Mouse (Mus musculus) activated CD4-positive, CD25-positive, alpha-beta regulatory T cell, adult 9 weeks (primary cell): ENCODE data around the gene Clasp1. TPM values are rescaled to one million over a fixed set of nuclear protein-coding genes. Genes with fewer than 3 reads are reported as not detected.

ENCODE experiments used
- polyA plus RNA-seq: library from polyadenylated mRNA; unstranded; fragments of 100-300 nt; shearing (Covaris generic); gene quantifications from one replicate; pipeline ENCODE4 v1.2.1, GENCODE M21; 2017

The Clasp1 gene
- 41.1 TPM for polyA plus RNA-seq

DNA sequence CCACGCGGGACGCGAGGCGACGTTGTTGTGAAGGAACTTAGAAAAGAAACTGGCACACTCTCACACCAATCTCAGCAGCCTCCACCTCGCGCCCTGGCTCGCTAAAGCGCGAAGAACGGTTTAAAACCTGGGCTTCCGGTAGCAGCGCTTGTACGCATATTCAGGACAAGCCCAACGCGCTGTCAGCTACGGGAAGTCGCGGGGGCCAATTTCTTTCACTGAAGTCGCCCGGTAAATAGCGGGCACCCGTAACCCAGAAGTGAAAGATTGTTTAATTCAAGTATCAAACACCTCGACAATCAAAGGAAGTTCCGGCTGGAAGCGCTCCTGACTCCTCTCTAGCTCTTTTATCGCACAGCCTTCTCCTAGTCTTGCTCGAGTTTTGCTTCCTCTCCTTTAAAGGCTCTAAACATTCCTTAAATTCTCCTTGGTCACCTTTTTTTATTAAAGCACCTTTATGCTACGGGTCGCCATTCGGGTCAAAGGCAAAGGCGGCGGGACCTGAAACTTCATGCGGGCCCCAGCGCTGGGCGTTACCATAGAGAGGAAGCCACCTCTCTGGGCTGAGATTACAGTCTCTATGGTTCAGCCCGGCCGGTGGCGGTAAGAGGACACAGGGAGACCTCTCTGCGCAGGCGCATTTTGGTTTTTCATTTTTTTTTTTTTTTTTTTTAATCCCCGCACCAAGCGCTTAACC is at the start of gene Clasp1:
TSS of gene Clasp1 (plus strand) at position 302 of the 697 bp plus-strand sequence.

DNA sequence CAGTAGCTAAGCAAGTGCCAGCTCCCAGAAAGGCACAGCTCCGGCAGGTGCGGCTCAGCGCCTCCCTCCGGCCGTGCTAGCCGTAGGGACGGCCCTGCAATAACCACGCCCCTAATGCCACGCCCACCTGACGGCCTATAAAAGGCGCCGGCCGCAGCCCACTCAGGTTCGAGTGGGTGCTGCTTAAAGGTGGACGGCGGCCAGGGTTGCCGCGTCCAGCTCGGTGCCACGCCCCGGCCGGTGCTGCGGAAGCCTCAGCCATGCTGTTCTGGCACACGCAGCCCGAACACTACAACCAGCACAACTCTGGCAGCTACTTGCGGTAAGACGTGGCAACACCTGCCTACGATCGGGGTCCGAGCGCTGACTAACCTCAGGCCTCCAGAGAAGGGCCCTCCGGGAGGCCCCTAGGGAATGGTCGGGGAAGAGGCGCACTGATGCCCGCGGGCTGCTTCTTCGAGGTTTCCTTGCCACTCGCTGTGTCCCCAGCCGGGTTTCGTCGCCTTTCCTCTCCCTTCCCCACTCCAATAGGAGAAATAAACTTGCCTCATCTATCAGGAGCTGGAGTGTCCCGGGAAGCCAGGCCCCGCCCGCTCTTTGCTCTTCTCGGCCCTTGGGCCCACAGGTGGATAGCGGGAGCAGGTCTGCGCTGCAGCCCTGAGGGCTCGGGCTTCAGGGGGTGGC is 239.1 kb downstream of the Clasp1 start, which contains the start of gene Tfcp2l1:
TSS of gene Tfcp2l1 (plus strand) at position 165 of the 684 bp plus-strand sequence.

Other genes starting within 250 kb of the Clasp1 start
- gene Gm29106, start 212.5 kb upstream of the Clasp1 start, polyA plus RNA-seq: not detected
- 213 TPM for gene Tsn, start 77.3 kb upstream of the Clasp1 start, polyA plus RNA-seq
- 70.1 TPM for gene Nifk, start 67.2 kb upstream of the Clasp1 start, polyA plus RNA-seq
- 0.05 TPM for gene Tfcp2l1, start 238.9 kb downstream of the Clasp1 start, polyA plus RNA-seq